Mouse (Mus musculus) c-Kit-positive CD71-positive TER-119-positive erythroid progenitor cells, embryonic 14.5 days (primary cell): ENCODE measurements around the gene Olfr487.
"Not testable (repeated sequence)": the region's sequence is repeated elsewhere in the genome, so short reads cannot be mapped to it uniquely, and the experiment has no call there.

ENCODE experiments used
- DNase-seq: peaks from one replicate; pipeline ENCODE4 v3.0.0-alpha.2; 2013; ENCODE audit warnings: low spot score

Gene Olfr487

DNA sequence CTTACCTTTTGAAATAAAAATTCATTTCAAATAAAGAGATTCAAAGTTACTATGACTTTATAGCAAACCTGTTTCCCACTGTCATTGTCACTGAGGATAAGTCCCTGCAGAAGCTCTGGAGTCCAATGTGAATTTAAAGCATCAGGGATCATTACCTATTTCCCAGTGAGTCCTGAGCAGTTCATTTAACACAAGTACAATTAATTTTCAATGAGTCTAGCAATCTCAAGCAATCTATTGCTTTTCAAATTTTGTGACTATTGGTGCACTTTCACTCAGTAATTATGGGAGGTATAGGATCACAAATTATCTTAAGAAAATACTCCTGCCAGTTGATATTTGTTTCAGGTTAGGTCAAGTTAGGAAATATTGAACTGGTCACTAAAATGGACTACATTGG is at the start of gene Olfr487:
TSS of gene Olfr487 (minus strand) at position 101 of the 400 bp plus-strand sequence.
- DNase-seq, result not testable (repeated sequence)

GRCm38 (mm10) chr7:108258247-108258646 is 43.8 kb upstream of the Olfr487 start, which contains the start of gene Olfr488:
Gene Olfr488, minus strand, starts transcription at chr7:108258347.
- DNase-seq, result no peak

GRCm38 (mm10) chr7:108233551-108233950 is 19.1 kb upstream of the Olfr487 start:
- no peak for DNase-seq

DNA sequence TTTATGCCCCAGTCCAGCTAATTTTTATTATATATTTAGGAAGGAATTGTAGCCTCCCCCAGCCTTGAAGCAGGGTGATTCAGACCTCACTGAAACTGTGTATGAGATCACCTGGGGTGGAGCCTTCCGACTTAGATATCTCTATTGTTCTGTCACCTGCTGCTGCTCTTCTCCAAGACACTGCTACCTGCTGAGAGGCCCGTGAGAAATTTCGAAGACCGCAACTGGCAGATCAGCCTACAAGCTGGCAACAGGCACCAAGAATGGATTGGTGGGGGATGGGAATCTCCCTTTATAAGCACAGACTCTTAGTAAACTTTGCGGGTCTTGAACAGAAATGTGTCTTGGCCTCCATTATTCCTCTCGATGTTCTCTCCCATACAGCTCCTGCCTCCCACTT is 17.5 kb downstream of the Olfr487 start:
- no peak for DNase-seq

- DNase-seq, result not testable (repeated sequence)
Measured at GRCm38 (mm10) chr7:108196337-108196736, 18.1 kb downstream of the Olfr487 start.

- not testable (repeated sequence) for DNase-seq
Measured at GRCm38 (mm10) chr7:108192714-108193113, 21.7 kb downstream of the Olfr487 start.

- not testable (repeated sequence) for DNase-seq
Measured at GRCm38 (mm10) chr7:108191196-108191595, 23.2 kb downstream of the Olfr487 start.

- DNase-seq, result not testable (repeated sequence)
Measured at GRCm38 (mm10) chr7:108185237-108185636, 29.2 kb downstream of the Olfr487 start.

DNA sequence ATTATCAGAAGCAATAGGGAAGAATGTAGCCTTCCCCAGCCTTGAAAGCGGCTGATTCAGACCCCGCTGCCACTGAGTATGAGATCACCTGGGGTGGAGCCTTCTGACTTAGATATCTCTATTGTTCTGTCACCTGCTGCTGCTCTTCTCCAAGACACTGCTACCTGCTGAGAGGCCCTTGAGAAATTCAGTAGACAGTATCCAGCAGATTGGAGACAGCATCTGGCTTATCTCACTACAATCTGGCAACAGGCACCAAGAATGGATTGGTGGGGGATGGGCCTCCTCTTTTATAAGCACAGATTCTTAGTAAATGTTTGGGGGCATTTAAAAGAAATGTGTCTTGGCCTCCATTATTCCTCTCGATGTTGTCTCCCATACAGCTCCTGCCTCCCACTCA is 30.0 kb downstream of the Olfr487 start:
- not testable (repeated sequence) for DNase-seq

GRCm38 (mm10) chr7:108172642-108173041 is 41.8 kb downstream of the Olfr487 start, which contains the start of gene Olfr486:
Gene Olfr486, minus strand, starts transcription at chr7:108172742.
- not testable (repeated sequence) for DNase-seq

GRCm38 (mm10) chr7:108159771-108160170 is 54.7 kb downstream of the Olfr487 start, which contains the start of gene Olfr485:
Gene Olfr485, minus strand, starts transcription at chr7:108159871.
- DNase-seq, result no peak
